Mouse (Mus musculus): ENCODE results near the gene Zfp410.
A peak's percentile ranks its signal among the peaks of the same experiment; 100 is the strongest.

Zfp410 gene

DNA sequence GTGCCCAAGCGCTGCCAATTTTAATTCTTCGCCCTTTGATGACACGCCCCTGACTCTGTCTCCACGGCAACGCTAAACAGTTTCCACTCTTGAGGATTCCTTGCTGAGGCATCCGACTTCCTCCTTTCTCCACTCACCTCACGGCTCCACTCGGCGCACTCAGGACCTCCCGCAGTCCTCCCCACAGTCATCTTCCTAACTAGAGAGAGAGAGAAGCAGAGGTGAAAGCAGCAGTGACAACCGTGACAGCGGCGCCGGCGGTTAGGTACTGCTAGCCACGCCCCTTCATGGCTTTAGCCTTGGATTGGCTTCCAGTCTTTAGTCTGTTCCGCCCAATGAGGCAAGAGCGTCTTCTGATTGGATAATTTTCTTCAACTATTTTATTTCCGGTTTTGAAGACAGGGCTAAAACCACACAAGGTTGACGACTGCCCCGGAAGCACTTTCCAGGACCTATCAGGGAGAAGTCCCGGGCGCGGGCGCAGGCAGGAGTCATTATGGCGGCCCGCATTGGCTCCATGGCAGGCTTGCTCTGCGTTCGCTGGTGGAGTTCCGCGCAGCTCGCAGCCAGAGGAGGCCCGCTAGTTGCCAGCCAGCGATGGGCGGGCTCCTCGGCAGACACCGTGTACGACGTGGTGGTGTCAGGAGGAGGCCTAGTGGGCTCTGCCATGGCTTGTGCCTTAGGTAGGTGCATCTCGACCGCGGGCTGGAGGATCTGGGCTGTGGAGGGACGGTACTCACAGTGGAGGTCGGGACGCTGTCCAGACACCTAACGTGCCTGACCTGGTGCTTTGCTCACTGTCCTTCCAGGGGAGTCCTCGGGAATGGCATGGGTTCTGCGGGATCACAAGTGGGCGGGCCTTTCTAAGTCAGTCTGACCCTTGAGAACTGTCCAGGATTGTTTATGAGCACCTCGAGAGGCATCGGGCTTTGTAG is 45.2 kb downstream of the Zfp410 start, which contains the start of the genes Coq6 and Fam161b:
Coq6 (plus strand) TSS at position 103 of the 935 bp plus-strand sequence.
Fam161b (minus strand) TSS at position 279 of the 935 bp plus-strand sequence.
- peak; percentile 96 for DNase-seq (ENCODE audit: low spot score)

DNA sequence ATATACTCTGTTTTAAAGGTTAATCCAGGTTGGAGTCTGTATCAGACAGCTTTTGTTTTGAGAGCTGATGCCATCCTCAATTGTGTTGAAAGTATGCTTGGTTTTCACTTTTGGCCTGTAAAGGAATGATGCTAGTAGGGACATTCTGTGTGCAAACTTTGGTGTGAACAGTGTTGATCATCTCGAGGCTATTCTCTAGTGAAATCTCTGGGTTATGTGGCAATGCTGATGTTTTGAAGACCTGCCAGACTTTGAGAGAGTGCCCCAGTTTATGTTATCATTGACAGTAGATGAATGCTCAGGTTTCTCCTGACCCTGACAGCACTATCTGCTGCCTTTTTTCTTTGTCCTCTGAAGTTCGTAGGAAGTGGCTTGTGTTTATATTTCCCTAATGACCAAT is 46.2 kb downstream of the Zfp410 start:
- no peak for DNase-seq (ENCODE audit: low spot score)

DNA sequence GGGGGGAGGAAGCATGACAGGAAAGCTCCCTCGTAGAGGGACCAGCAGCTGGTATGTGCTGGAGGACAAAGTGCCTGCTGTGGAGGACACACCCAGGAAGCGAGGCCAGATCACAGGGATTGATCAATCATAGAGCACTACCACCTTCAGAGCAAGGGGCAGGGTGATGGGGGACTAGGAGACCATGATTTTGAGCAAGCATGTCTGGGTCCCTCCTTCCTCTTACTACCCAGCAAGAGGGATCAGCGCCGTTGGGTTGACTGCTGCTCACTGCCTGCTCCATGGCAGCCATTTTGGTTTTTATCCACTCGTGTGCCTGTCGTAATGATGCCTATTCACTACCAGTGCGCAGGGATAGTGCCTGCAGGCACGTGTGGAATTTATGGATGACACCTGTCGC is 47.6 kb downstream of the Zfp410 start:
- no peak for DNase-seq (ENCODE audit: low spot score)

DNA sequence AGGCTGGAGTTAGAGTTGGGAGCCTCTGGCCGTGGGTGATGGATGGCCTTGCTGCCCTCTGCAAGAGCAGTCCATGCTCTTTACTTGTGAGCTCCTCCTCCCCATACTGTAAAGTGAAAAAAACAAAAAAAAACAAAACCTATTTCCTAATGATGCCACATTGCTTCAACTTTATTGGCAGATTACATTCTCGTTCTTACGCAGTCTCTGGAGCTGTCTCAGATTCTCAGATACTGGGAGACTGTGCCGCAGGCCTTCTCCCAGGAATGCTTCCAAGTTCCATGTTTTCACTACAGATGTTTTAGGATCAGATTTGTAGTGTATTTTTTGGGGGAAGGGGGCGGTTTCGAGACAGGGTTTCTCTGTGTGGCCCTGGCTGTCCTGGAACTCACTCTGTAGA is 48.5 kb downstream of the Zfp410 start:
- no peak for DNase-seq (ENCODE audit: low spot score)

DNA sequence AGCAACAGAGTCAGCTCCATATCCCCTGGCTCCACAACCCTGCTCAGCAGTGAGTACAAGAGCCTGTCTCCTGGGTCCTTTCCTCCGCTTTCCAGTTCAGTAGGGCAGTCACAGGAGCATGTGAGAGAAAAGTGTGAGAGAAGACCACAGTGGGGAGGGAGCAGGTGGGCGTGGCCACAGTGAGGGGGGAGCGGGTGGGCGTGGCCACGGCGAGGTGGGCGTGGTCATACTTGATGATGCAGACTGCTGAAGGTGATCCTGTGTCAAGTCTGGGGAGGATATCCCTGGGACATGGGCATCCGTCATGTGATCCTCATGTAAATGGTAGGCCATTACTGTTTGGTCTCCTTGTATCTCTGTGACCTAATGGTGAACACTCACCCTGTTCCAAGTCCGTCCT is 50.3 kb downstream of the Zfp410 start:
- DNase-seq (ENCODE audit: low spot score) = no peak

DNA sequence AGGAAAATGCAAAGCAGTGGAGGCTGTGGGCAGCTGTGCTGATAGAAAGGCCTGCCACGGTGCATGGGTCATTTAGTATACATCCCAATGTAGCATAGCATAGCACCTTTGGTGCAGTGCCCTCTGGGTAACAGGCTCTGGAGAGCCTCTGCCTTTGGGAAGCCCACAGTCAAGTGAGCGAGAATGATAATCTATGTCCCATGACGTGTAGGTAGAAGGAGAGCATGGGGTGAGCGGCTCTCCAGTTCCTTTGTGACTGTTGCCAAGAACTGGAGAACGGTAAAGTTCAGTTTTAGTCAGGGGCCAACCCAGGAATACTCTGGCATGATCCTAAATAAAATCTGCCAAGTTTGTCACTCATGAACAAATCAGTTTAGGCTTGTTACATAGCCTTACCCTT is 55.0 kb downstream of the Zfp410 start:
- no peak for DNase-seq (ENCODE audit: low spot score)

DNA sequence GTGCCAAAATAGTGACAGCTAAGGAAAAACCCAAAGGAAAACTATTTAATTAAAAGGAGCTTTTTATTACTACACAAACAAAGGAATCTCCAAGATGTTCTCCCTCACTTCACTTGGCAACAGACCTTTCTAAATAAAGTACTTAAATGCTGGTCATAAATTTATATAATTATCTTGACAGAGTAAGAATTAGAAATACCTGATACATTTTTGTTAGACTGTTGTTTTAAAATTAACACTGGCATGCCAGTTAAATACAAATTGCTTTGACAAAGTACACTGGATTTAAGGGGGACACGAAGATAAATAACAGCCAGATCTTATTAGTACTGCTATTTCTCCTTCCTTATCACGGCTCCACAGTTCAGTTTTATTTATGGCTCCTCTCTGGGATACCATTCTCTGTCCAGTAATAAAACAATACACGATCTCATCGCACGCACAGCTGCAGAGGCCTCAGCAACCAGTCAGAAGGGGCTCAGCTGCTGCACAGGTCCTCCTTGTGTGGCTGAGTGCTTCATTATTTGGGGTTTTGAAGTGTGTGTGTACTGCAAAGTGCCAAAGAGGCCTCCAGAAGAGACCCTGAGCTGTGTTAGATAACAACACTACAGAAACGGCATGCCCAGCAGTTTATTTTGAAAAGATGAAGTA is 57.3 kb downstream of the Zfp410 start:
- DNase-seq (ENCODE audit: low spot score) = no peak

DNA sequence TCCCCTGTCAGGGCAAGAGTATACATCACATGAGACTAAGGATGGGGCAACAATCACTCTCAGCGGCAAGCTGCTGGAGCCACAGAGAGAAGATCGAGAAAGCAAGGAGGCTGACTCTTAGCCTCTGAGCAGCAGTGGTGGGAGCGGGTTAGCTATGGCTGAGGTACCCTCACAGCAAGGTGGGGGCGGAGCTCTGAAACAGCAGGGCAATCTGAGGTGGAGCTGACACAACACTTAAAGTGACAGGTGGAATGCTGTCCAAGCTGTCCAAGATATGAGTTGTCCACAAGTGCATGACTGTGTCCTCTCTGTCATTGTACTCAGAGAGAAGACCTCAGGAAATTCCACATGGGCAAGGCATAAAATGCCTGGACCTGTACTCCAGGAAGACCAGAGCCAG is 65.7 kb downstream of the Zfp410 start:
- no peak for DNase-seq (ENCODE audit: low spot score)

DNA sequence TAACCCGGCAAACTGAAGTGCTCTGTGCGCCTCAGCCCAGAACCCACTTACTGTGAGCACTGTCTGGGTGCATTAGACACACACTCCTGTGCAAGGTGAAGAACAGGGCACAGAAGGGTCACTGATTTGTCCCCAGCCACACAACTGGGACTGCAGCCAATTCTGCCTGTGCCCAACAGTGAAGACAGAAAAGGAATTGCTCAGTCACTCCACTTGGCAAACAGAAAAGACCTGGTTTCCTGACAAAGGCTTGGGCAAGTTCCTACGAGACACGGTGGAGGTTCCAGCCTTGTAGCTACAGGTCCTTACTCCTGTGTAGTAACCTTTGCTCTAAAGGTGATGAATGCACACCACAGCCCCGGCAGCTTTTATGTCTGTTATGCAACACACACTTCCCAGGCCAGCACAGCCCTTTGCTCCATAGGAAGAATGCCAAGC is 68.0 kb downstream of the Zfp410 start:
- peak; percentile 85 for DNase-seq (ENCODE audit: low spot score)

DNA sequence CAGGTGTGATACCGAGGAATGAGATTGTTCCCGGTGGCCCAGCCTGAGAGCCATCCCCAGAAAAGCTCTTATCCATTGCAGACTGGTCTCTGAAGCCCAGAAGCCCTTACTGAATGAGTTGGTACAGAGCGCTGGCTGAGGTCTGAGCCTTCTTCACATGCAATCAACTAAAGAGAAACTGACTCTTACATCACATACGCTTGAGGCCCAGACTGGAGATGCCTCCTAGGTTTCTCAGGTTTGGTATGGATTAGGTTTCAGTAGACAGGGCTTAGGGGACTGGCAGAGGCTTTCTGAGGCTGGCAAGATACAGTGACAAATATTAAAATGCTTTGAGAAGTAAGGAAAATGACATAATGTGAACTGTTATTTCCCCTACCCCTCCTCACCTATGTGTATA is 68.8 kb downstream of the Zfp410 start:
- DNase-seq (ENCODE audit: low spot score) = no peak

DNA sequence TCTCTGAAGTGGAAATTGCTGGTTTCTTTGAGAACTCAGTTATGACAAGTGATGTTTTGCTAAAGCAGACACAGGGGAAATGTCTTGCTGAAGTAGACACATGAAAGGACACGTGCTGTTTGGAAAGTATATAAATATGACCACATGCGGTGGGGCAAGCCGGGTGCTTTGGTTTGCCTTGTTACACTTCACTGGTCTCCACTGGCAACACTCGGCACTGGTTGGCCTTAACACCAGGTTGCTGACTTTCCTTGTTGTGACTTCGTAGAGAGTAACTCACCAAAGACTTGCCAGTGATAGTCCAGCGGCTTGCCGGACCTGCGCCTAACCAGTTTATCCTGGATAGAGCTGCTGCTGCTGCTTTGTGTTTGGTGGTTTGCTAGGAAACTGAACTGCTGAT is 71.4 kb downstream of the Zfp410 start:
- DNase-seq (ENCODE audit: low spot score) = no peak

DNA sequence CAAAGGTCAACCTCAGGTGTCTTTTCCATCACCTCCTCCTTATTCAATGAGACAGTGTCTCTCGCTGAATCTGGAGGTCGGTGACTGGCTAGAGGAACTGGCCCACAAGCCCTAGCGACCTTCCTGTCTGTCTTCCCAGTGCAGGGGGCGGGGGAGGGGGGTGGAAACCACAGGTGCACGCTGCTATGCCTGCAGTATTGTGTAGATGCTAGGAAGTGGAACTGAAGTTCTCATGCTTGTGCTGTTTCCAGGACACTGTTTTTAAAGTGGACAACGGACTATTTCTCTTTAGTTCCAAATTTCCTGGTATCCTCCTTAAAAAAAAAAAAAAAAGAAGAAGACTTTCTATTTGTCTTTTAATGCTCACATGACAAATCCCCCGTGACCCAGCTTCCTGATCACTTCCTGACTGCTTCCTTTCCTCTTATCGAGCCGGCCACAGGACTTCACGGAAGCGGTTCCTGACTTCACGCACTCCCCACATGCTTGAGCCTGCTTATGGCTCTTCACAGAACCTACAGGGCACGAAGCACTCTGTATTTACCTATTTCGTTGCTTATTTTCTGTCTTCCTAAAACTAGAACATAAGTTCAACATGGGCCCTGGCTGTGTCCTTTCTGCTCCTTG is 72.2 kb downstream of the Zfp410 start:
- DNase-seq (ENCODE audit: low spot score) = no peak

DNA sequence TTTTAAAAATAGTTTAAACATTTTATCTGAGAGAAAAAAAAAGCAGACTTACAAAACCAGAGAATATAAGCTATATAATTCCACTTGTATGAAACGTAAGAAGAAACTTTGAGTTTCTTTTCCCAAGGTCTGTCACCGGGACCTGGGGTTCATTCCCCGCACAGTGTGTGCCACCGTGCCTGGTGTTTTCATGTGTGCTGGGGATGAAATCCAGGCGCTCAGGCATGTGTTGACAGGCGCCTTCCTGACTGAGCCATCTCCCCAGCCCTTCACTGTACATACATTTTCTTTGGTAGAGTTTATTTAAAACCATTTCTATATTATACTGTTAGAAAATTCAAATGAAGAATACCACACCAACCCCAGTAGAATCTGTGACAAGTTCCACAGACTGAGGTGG is 73.7 kb downstream of the Zfp410 start:
- DNase-seq (ENCODE audit: low spot score) = no peak

DNA sequence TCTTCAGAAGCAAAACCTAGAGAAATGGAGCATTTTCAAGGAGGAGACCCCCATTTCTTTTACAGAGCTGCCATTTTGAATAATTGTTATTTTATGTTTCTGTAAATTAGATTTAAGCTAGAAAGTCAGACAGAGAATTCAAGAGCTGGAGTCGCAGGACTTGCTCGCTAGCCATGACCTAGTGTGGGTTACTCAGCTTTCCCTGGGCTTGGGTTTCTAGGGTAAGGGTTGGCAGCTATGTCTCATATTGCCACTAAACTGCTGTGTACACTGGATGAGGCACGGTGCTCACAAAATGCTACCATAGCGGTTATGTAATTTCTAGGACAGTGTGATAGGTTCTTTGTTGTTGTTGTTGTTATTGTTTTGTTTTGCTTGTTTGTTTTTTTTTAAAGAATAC is 76.0 kb downstream of the Zfp410 start:
- no peak for DNase-seq (ENCODE audit: low spot score)
